Mouse (Mus musculus) thymus, adult 2 months (tissue): Measurements from ENCODE around the gene Dirc2.

Experiments
- CTCF ChIP-seq: fragments of 200-500 bp; IDR thresholded peaks from 2 replicates; pipeline ENCODE4 v1.5.1; 2012; ENCODE audit warnings: mild to moderate bottlenecking, control low read depth, low read length, moderate library complexity, borderline replicate concordance; ENCODE audit not compliant: control insufficient read depth, poor library complexity, insufficient read depth; ENCODE audit errors: extremely low read depth
- POLR2A ChIP-seq: fragments of 200-500 bp; IDR thresholded peaks from 2 replicates; pipeline ENCODE4 v1.6.1; 2012; ENCODE audit warnings: mild to moderate bottlenecking, low read length, control low read depth, moderate library complexity; ENCODE audit not compliant: control insufficient read depth, poor library complexity, insufficient read depth; ENCODE audit errors: extremely low read depth

DNA sequence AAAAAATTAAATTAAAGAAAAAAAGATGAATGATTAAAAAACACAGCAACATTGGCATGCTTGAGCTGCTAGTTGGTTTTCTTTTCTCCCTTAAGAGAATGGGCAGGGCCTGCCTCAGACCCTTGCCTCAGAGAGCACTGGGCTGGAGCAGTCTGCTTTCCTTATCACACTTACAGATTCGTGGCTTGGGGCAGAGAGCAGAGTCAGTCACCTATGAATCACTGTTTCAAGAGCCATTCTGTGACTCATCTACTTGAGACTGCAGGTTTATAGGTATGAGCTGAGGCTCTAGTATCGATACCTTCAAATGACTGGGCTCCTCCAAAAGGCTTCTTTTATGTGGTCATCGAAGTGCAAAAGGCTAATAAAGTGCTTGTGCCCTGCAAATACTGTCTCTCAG is 44.0 kb upstream of the Dirc2 start:
- TF ChIP-seq CTCF (no peak), POLR2A (no peak)
